Mouse (Mus musculus): ENCODE measurements around the gene Fam151a. TPM values are rescaled to one million over a fixed set of nuclear protein-coding genes. Genes with fewer than 3 reads are reported as not detected.
"Not testable (repeated sequence)": the region's sequence is repeated elsewhere in the genome, so short reads cannot be mapped to it uniquely, and the experiment has no call there.

The Fam151a gene
- total RNA-seq (2021): not detected
- long read RNA-seq, experiment 1: 0 reads
- long read RNA-seq, experiment 2: 0 reads

DNA sequence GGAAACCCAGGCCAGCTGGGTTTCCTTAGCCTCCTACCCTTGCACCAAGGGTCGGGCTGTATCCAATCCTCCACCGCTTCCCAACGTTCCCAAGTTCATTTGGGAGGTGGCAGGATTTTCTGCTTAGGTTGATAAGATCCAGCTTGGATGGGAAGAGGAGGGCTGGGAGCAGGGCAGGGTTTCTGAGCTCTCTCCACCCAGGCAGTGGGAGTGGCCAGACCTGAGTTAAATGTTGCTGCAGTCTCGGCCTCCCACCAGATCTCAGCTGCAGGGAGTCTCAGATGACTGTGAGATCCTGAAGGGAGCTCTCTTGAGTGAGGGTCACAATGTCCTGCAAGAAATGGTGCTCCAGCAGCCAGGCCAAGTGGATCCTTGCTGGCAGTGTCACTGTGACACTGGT lies at the start of gene Fam151a:
Fam151a (plus strand) TSS at position 254 of the 400 bp plus-strand sequence.
- DNase-seq (ENCODE audit: low spot score): no peak

- DNase-seq (ENCODE audit: low spot score): no peak
Measured at GRCm38 (mm10) chr4:106688636-106689296, 44.9 kb upstream of the Fam151a start.

- DNase-seq (ENCODE audit: low spot score): no peak
Measured at GRCm38 (mm10) chr4:106693841-106694430, 39.8 kb upstream of the Fam151a start.

DNA sequence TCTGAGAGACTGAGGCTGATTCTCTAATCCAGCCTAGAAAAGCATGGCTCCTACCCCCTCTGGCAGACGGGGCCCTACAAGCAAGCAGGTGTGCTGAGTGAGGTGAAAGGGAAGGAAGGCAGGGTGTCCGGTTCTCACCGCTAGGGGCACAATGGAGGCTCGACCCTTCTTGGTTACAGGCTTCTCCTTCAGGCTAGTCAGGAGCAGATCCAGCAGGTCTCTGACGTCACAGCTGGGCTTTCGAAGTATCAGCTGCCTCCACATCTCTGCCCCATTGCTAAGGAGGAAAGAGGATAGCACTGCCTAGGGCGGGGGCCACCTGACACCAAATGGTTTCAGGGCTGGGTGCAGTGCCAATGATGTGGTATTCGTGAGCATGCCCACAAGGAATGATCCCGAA lies 33.7 kb upstream of the Fam151a start:
- peak; percentile 57 for DNase-seq (ENCODE audit: low spot score)

GRCm38 (mm10) chr4:106700798-106701197 lies 32.9 kb upstream of the Fam151a start:
- no peak for DNase-seq (ENCODE audit: low spot score)

DNA sequence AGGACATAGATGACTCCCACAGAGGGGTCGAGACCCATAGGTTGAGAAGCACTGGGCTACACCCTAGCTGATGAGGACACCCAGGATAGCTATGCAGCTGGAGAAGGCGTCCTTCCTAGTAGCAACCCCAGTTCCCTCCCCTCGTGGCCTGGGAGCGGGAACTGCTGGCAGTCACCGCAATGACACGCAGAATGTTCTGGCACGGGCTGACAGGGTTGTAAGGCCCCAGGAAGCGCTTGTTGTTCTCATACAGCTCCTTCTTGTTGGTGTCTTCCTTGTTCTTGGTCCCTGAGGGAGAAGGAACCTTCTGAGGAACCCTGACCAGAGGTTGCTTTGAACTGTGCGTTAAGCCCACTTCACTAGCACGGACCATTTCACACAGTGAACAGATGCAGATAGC lies 29.7 kb upstream of the Fam151a start:
- DNase-seq (ENCODE audit: low spot score): no peak

- DNase-seq (ENCODE audit: low spot score): no peak
Measured at GRCm38 (mm10) chr4:106704416-106704815, 29.3 kb upstream of the Fam151a start.

- DNase-seq (ENCODE audit: low spot score): no peak
Measured at GRCm38 (mm10) chr4:106705096-106705665, 28.5 kb upstream of the Fam151a start.

GRCm38 (mm10) chr4:106707957-106708356 lies 25.7 kb upstream of the Fam151a start:
- DNase-seq (ENCODE audit: low spot score): no peak

DNA sequence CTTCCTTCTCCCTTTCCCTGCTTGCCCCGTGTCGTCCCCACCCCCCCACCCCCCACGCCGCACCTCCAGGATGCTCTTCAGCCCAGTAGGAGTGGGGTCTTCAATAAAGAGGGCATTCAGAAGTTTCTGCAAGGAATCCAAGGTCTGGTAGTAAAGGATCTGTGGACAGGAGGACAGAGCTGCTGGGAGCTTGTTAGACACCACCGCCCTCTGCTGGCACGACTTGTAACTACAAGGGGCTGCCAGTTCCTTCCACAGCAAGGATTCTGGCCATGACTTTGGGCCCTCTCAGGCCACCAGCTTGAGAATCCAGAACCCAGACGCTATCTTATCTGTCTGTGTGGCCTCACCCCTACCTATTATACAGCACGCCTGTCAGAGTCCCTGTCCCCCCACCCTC lies 25.3 kb upstream of the Fam151a start:
- peak; percentile 66 for DNase-seq (ENCODE audit: low spot score)

- DNase-seq (ENCODE audit: low spot score): no peak
Measured at GRCm38 (mm10) chr4:106713622-106714021, 20.1 kb upstream of the Fam151a start.

- peak; percentile 74 for DNase-seq (ENCODE audit: low spot score)
Measured at GRCm38 (mm10) chr4:106720631-106721030, 13.1 kb upstream of the Fam151a start.

- DNase-seq (ENCODE audit: low spot score): no peak
Measured at GRCm38 (mm10) chr4:106730814-106731213, 2.9 kb upstream of the Fam151a start, which contains the start of gene Mroh7. TSS of gene Mroh7 (minus strand) at chr4:106730925.

- not testable (repeated sequence) for DNase-seq (ENCODE audit: low spot score)
Measured at GRCm38 (mm10) chr4:106736884-106737283, 3.2 kb downstream of the Fam151a start.

DNA sequence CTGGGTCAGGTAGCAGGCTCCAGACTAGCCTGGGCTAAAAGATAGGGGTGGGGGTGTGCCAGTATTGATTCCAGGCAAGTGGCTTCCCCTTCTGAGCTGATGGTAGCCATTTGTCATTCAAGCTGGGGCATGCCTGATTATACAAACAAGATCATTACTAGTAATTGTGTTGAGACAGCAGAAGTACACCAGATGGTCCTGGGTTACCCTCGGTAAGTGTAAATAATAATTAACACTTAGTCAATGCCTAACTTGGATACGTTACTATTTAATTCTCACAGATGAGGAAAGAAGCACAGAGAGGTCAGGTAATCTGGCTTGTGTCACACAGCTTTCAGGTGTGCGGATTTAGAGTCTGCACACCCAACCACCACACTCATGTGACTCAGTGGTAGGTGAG lies 4.2 kb downstream of the Fam151a start:
- DNase-seq (ENCODE audit: low spot score): no peak

DNA sequence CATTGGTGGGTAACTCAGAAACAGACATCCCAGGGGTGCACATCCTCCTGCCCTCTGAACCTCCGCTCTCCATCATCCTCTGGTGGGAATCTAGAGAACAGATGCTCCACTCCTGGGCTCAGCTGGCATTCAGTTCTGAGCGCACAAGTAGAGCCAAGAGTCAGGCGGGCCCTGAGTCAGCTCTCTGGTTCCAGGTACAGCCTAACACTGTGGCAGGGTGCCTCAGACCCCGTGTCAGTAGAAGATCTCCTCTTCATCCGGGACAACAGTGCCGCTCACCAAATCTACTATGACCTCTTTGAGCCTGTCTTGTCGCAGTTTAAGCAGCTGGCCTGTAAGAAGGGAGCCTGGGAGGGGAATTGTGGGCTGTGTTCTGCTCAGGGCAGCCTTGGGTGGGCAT lies 12.2 kb downstream of the Fam151a start:
- DNase-seq (ENCODE audit: low spot score): no peak

DNA sequence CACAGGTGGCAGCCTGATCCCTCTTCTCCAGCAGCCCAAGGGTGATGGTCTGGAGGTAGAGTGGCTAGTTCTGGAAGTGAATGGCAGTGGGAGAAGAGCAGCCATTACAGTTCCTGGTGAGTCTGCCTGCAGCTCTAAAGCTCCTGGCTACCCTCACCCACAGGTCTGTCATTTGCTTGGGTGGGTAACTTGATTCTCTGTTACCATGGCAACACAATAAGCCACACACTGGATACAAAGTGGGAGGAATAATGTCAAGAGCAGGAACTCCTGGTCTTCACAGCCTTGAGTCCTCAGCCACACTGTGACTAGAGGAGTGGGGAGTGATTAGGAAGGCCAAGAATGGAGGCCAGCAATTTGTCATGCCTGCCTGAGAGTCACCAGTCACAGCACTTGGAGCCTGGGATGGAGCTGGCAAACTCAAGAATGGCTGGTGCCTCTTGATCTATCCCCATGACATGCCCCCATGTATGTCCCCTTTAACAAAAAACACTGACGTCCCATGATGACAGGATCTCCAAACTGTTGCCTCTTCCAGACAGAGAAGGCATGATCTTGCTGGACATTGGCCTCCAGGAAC lies 13.4 kb downstream of the Fam151a start:
- no peak for DNase-seq (ENCODE audit: low spot score)

DNA sequence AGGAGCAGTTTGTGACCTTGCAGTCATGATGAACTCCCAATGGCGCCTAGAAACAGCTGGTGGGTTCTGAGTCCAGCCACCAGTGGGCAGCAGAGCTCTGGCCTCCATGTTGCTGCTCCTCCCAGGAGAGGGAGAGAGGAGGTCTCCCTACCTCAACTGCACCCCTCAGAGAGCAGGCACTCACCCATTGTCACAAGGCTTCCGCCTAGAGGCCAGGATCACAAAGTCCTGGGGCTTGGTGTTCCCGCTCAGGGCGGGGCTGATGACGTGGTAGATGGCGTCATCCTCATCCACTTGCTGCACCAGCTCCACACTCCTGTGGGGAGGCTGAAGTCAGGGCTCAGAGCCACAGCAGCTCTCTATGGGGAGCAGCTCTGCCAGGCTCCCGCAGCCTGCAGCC lies 16.0 kb downstream of the Fam151a start:
- DNase-seq (ENCODE audit: low spot score): peak; percentile 60

GRCm38 (mm10) chr4:106751726-106752125 lies 18.0 kb downstream of the Fam151a start:
- no peak for DNase-seq (ENCODE audit: low spot score)

DNA sequence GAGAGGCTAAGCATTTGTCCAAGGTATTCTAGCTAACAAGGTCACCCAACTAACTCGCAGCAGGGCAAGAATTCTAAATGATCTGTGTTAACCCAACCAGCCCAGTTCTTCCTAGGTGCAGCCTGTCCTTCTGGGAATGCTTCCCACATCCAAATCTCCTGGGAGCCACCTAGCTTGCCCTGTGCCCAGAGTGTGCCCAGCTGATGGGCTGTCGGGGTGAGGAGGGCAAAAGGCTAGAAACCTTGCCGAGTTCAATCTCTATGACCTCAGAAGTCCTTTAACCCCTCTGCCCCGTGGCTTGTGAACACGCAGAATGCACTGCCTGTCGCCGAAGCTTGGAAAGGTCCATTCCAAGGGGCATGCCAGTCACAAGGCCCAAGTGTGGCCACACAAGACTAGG lies 30.5 kb downstream of the Fam151a start:
- DNase-seq (ENCODE audit: low spot score): no peak

DNA sequence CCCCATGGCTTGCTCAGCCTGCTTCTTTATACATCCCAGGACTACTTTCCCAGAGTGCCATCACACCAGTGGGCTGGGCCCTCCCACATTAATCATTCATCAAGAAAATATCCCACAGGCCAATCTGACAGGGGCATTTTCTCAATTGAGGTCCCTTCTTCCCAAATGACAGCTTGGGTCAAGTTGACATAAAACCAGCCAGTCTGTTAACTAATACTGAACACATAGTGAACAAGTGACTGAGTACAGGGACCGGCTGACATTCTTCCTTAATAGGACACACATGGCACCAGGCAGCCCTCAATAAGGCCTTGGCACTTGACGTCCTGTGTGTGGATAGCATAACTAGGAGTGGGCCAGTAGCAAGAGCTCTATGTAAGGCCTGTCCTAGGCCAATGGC lies 35.6 kb downstream of the Fam151a start:
- DNase-seq (ENCODE audit: low spot score): no peak

GRCm38 (mm10) chr4:106772558-106772957 lies 38.9 kb downstream of the Fam151a start:
- DNase-seq (ENCODE audit: low spot score): no peak

GRCm38 (mm10) chr4:106775767-106776166 lies 42.1 kb downstream of the Fam151a start:
- DNase-seq (ENCODE audit: low spot score): not testable (repeated sequence)

All from gastrocnemius, adult 18-20 months (tissue).